8 mouse cellular contexts compared by ENCODE assay signal in the genomic region with DNA sequence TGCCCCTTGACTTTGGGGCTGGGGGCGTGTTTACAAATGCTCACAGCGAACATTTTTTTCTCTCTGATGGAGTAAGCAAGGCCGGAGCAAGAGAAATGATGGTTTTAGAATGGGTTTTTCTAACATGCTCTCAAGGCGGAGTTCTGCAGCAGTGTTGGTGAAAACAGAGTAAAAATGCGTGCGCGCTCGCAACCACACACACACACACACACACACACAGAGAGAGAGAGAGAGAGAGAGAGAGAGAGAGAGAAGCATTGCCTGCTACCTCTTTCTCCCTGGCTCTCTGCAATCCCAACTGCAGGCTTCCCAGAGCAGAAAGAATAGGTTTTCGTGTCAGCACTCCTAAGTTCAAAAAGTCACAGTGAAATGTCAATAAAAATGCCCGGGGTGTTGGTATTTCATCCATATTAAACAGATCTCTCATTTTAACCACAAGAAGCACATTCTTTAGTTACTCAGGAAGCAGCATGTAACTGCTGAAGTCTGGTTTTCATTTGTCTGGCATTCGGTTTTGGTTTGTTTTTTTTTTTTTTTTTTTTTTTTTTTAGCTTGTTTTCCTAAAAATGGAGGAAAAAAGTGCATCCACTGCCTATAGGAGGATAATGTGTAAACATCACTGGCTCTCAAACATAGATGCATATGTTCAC. TPM values are rescaled to one million over a fixed set of nuclear protein-coding genes. Genes with fewer than 3 reads are reported as not detected.
DNase-seq lines count a peak whose midpoint lies in the region; ATAC-seq and TF ChIP-seq lines count a peak whose summit lies in the region.

No protein-coding gene starts in this region.

- peak overlapping the region; percentile 77 to 88 for H3K4me3 ChIP-seq in heart, embryonic 14.5 days (ENCODE audit: control insufficient read depth in 1 of 2, insufficient read depth in 1 of 2, low read depth in 1 of 2, low read length in 2 of 2)
- H3K4me3 ChIP-seq in G1E (ENCODE audit: low read depth, low read length), result peak overlapping the region; percentile 94
- peak overlapping the region; percentile 95 for H3K4me3 ChIP-seq in forebrain, embryonic 15.5 days

- DNase-seq in heart, adult 11 months, result no peak
- DNase-seq in G1E (ENCODE audit: low spot score), result no peak
- peak; percentile 37 for DNase-seq in mesoderm, embryonic 11.5 days (ENCODE audit: low read depth, low spot score)
- no peak for DNase-seq in cerebellum, adult 9-10 months
- DNase-seq in spleen, adult 18-20 months, result no peak

- ATAC-seq in heart, embryonic 14.5 days (ENCODE audit: insufficient number of reproducible peaks, insufficient read depth, low FRiP score, low read depth), result no peak
- ATAC-seq in G1E (ENCODE audit: extremely low read depth, insufficient number of reproducible peaks, low FRiP score, poor library complexity, severe bottlenecking), result no peak
- no peak for ATAC-seq in forebrain, embryonic 15.5 days (replicated peaks)
- no peak for ATAC-seq in granulocyte monocyte progenitor cell, adult 5-6 weeks (replicated peaks; ENCODE audit: poor library complexity, severe bottlenecking)

- H3K4me2 ChIP-seq in heart, embryonic 14.5 days (ENCODE audit: low read length), result peak overlapping the region; percentile 90
- H3K4me2 ChIP-seq in forebrain, embryonic 15.5 days (replicated peaks), result peak overlapping the region; percentile 90

- peak overlapping the region; percentile 90 for H3K9ac ChIP-seq in heart, embryonic 14.5 days (ENCODE audit: low read length)
- peak overlapping the region; percentile 92 for H3K9ac ChIP-seq in forebrain, embryonic 15.5 days (replicated peaks)

- peak overlapping the region; percentile 74 to 86 for H3K27ac ChIP-seq in heart, embryonic 14.5 days (replicated peaks in 1 of 2; ENCODE audit: control insufficient read depth in 1 of 2, insufficient read depth in 1 of 2, low read depth in 2 of 2, low read length in 2 of 2)
- peak overlapping the region; percentile 93 for H3K27ac ChIP-seq in forebrain, embryonic 15.5 days (replicated peaks)

- H3K9me3 ChIP-seq in heart, embryonic 14.5 days (ENCODE audit: control insufficient read depth, low read length), result no peaks in the 10 kb centered on the region
- no peaks in the 10 kb centered on the region for H3K9me3 ChIP-seq in G1E (replicated peaks)
- no peaks in the 10 kb centered on the region for H3K9me3 ChIP-seq in forebrain, embryonic 15.5 days

- H3K36me3 ChIP-seq in heart, embryonic 14.5 days (ENCODE audit: control insufficient read depth, insufficient read depth, low read length), result no peaks in the 10 kb centered on the region
- H3K36me3 ChIP-seq in G1E (replicated peaks), result peaks cover 6% of the 10 kb centered on the region
- H3K36me3 ChIP-seq in forebrain, embryonic 15.5 days, result no peaks in the 10 kb centered on the region

- TF ChIP-seq CTCF in G1E (IDR thresholded peaks at IDR 0.05; ENCODE audit: low read depth, low read length), result no peak

- WGBS in heart, embryonic 14.5 days, result 15% methylated on average over 11 of the region's 11 CpGs
- 5% methylated on average over 11 of the region's 11 CpGs for whole genome bisulfite sequencing in forebrain, embryonic 15.5 days

- H3K27me3 ChIP-seq in heart, embryonic 14.5 days (ENCODE audit: control insufficient read depth, insufficient read depth, low read length), result no peaks in the 10 kb centered on the region
- H3K27me3 ChIP-seq in G1E (ENCODE audit: insufficient read depth, low read length), result no peaks in the 10 kb centered on the region
- H3K27me3 ChIP-seq in forebrain, embryonic 15.5 days, result no peaks in the 10 kb centered on the region

- peaks cover 5 to 15% of the 10 kb centered on the region in 2 experiments for H3K4me1 ChIP-seq in heart, embryonic 14.5 days (ENCODE audit: control insufficient read depth in 2 of 2, insufficient read depth in 2 of 2, low read length in 2 of 2)
- peaks cover 44% of the 10 kb centered on the region for H3K4me1 ChIP-seq in G1E (ENCODE audit: insufficient read depth, low read depth, low read length)
- H3K4me1 ChIP-seq in forebrain, embryonic 15.5 days, result peaks cover 29% of the 10 kb centered on the region

RNA-seq across cellular contexts. Expression of a gene that starts 0.7 kb away (rescaled TPM):
- 16.0 and 16.8 TPM in 2 replicates for polyA plus RNA-seq in heart, embryonic 14.5 days (2014; fragmentation: Nextera tagmentation; extraction: Ambion mirVana)
- total RNA-seq in G1E (2014; fragmentation: Nextera tagmentation), result 53.5 and 54.8 TPM in 2 replicates
- total RNA-seq in G1E (2017), result 27.9 and 31.5 TPM in 2 replicates
- polyA plus RNA-seq in G1E (2012), result 9.9 and 10.1 TPM in 2 replicates
- polyA plus RNA-seq in forebrain, embryonic 15.5 days (2015; fragmentation: Nextera tagmentation; extraction: Ambion mirVana), result 43.4 and 46.7 TPM in 2 replicates
- 18.3 and 28.0 TPM in 2 replicates for total RNA-seq in granulocyte monocyte progenitor cell, adult 5-6 weeks (2014; fragmentation: Nextera tagmentation)
- total RNA-seq in granulocyte monocyte progenitor cell, adult 5-6 weeks (2017), result 11.7 and 13.9 TPM in 2 replicates

RNA-seq across cellular contexts. Expression of a gene that starts 8.1 kb away (rescaled TPM):
- 143 and 147 TPM in 2 replicates for polyA plus RNA-seq in heart, embryonic 14.5 days (2014; fragmentation: Nextera tagmentation; extraction: Ambion mirVana)
- total RNA-seq in G1E (2014; fragmentation: Nextera tagmentation) (77.4 and 90.2 TPM in 2 replicates), G1E (2017) (116 and 121 TPM in 2 replicates)
- polyA plus RNA-seq in G1E (2012), result 31.4 and 39.1 TPM in 2 replicates
- polyA plus RNA-seq in forebrain, embryonic 15.5 days (2015; fragmentation: Nextera tagmentation; extraction: Ambion mirVana), result 149 TPM in 2 replicates
- total RNA-seq in granulocyte monocyte progenitor cell, adult 5-6 weeks (2014; fragmentation: Nextera tagmentation), result 79.4 and 82.9 TPM in 2 replicates
- 149 and 152 TPM in 2 replicates for total RNA-seq in granulocyte monocyte progenitor cell, adult 5-6 weeks (2017)
